Mouse (Mus musculus) Muller cell, postnatal 12 days (primary cell): ENCODE data around the gene Mboat2.

ENCODE experiments used
- DNase-seq: peaks from one replicate; pipeline ENCODE4 v3.0.0-alpha.2; 2015; ENCODE audit errors: inconsistent ontology term

Gene Mboat2

DNA sequence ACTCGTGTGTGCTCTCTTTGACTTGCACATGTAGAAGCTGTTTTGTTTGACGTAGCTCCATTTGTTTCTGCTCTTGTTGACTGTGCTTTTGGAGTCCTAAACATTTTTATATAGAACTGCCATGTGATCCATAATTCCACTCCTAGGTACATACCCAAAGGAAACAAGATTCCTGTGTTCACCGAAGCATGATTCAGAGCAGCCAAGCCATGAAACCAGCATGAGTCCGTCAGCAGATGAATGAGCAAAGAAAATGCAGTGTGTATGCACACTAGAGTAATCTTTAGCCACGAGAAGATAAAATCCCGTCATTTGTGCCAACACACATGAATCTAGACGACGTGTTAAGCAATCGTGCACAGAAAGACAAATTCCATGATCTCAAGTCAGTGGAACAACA is 67.5 kb downstream of the Mboat2 start:
- DNase-seq = peak; percentile 53

- DNase-seq = no peak
Measured at GRCm38 (mm10) chr12:24899636-24900035, 69.0 kb downstream of the Mboat2 start.

- no peak for DNase-seq
Measured at GRCm38 (mm10) chr12:24902736-24903135, 72.1 kb downstream of the Mboat2 start.

DNA sequence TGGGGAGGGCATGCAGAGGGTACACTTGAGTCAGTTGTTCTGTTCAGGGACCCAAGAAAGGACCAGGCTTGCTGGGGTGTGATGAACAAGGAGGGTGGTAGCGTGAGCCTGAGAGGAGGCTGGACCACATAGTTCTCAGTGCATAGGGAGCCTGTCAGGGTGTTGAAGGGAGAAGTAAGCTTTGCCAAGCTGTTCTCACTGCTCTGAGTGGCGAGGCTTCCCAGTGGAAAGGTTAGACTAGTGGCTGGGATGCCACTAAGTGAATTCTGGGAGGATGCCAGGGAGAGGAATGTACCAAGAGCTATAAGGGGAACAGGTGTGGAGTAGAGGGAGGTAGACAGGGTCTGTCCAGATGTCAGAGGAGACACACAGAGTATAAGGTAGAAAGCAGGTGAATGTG is 77.2 kb downstream of the Mboat2 start:
- DNase-seq = no peak

DNA sequence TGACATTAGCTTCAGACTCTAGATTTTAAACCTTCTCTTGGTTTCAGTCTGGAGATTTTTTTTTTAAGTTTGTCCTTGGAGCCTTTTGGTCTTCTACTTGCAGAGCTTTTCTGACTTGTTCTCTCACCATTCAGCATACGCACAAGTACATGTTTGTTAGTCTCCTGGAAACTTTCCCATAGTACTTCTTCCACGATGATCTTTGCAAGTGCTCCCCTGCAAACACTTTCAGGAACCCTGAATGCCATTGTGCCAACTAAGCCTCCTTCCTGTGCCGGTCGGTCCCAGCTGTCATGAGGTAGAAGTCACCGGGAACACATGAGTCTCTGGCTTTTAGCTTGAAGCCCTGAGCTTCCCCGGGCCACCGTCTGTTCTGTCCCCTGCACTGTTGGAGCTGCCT is 79.0 kb downstream of the Mboat2 start:
- no peak for DNase-seq

- no peak for DNase-seq
Measured at GRCm38 (mm10) chr12:24912174-24912573, 81.5 kb downstream of the Mboat2 start.

GRCm38 (mm10) chr12:24912876-24913275 is 82.2 kb downstream of the Mboat2 start:
- DNase-seq = no peak

DNA sequence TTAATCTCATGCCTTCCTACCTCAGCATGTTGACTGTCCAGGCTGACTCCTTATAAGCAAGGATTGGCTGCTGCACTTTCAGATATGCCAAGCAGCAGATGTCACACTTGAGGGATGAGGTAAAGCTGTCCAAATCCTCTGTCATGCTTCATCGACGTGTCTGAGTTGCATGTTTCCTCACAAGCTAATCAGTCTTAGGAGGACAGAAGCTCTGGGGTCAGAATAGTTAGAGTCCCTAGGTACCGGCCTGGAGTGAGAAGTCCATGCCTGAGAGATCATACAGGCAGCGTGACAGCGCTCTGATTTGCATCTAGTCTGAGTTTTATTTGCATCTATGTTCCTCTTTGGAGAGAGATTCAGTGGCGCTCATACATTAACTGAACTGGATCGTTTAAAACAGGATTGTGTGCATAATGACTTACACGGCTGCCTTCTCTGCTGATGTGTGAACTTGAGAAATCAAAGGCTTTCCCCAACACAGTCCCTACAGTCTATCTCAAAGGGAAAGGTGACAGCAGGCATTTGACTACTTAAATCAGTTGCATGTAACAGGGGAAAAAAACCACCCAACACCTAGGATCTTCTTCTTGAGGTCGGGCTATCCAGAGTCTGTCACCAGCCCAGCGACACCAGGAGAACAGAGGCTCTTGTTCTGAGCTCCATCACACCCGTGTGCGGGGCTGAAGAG is 88.0 kb downstream of the Mboat2 start:
- DNase-seq = no peak

DNA sequence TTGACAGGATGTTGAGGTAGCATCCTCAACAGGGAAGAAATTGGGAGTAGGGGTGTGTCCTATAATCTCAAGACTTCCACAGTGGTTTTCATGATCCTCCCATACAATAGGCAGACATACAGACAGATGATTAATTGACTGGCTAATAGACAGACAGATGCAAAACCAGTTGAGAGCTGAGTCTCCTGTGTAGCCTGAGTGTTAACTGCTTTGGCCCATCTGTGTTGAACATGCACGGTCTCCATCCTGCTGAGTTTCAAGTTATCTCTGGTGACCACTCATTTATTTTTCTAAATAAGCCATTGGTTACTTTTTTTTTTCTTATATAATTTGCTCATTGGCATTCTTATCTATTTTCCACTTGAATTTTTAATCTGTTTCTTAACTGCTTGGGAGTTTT is 90.2 kb downstream of the Mboat2 start:
- DNase-seq = no peak

DNA sequence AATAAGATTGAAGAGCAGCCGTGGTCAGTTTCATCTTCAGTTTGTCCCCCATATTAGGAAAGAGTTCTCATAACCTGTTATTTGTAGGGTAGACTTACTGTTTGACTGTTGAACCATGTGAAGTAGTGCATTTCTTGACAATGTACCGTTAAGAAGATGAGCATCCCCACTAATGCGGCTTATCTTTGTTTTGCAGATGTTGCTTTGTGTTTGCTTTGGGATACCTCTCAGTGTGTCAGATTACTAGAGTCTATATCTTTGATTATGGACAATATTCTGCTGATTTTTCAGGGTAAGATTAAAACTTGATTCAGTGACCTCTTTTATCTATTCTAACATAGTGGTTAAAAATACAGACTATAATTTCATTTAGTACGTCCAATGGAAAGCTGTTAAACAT is 93.3 kb downstream of the Mboat2 start:
- no peak for DNase-seq

DNA sequence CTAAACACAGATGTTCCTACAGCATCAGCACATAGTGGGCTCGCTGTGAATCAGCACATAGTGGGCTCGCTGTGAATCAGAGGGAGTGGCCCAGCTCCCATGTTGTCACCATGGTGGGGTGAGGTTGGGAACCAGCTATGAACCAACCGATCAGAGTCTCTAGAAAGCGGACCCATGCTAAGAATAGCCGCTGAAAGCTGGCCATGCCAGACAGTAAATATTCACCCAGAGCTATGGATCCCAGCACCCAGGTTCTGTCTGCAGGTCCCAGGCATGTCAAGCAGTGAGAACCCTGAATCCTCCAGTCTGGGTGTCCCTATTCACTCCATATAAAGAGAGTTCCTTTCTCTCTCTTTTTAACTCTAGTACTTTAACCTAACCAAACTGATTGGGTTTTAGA is 94.6 kb downstream of the Mboat2 start:
- no peak for DNase-seq

DNA sequence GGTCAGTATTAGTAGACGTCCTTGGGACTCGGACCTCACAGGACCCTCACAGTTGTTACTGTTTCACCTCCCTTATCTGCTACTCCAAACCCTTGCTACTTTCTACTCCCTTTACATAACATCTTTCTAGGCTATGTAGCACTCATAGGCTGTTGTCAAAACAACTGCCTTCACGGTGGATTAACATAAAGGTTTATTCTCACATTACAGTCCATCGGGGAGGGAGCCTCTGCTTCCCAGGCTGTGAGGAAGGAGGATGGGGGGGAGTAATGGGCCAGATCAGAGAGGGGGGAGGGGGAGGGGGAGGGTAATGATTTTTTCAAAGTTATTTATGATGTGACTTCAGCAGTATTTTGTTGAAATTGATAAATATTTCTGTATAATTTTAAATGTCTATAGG is 95.0 kb downstream of the Mboat2 start:
- no peak for DNase-seq

DNA sequence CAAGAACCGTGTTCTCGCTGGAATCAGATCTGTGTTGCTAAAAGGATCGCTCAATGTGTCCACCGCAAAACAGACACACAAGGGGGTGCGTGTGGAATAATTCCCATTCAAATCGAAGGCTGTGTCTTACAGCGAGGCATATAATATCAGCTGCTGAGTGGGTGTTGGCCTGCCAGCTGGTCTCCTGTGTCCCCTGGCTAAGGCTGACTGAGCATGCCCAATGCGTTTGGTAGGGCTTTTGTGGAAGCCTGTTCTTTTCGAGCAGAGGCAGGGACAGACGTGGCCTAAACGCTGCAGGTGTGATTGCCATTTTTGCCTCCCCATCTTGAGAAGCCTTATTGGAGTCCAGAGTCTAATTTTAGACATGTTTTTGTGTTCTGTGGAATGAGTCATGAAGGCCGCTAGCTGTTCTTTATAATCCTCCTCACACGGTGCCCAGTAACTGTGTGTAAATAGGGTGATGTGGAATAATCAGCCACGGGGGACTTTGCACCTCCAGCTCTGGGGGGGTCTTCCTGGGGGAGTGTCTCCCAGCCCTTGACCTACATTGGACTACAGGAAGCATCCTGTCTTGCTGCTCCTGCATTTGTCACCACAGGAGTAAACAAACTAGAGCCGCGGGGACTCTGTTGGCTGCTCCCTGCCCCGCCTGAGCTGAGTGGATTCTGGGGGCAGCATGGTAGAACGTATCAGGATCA is 97.5 kb downstream of the Mboat2 start:
- no peak for DNase-seq

DNA sequence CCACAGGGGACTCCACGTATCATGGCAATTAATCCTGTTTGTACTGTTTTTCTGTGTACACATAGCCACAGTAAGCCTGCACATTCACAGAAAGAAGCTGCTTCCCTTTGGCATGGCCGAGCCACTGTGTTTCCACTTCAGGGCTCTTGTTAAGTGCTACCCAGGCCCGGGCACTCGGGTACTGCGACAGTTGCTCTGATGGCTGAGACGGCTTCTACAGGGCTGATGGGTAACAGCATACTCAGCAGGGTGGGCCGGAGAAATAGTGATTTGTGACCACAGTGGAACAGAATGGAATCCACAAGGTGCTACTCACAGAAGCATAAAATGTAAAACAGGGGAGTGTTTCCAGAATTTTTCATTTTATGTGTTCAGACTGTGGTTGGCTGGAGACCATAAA is 98.4 kb downstream of the Mboat2 start:
- DNase-seq = no peak

- DNase-seq = no peak
Measured at GRCm38 (mm10) chr12:24930760-24931159, 100.1 kb downstream of the Mboat2 start.

- no peak for DNase-seq
Measured at GRCm38 (mm10) chr12:24932120-24932519, 101.4 kb downstream of the Mboat2 start.

GRCm38 (mm10) chr12:24933206-24933775 is 102.6 kb downstream of the Mboat2 start:
- no peak for DNase-seq

- no peak for DNase-seq
Measured at GRCm38 (mm10) chr12:24933996-24934395, 103.3 kb downstream of the Mboat2 start.

DNA sequence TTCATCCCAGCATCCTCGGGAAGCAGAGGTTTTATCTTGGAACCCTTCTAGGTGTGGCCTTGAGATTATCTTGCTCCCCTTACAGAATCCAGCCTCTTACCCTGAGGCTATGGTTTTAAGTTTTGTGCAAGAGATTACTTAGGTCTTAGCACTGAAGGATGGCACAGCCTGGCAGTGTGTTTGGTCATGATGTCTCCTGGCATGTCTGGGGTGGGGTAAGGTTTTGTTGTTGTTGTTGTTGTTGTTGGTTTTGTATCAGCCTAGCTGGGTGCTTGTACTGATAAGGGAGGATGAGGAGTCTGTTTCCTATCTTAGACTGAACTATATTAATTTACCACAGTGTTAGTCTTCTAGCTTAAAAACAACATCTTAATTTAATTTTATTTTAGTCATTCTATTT is 105.6 kb downstream of the Mboat2 start:
- DNase-seq = no peak

- no peak for DNase-seq
Measured at GRCm38 (mm10) chr12:24939372-24939771, 108.7 kb downstream of the Mboat2 start.

DNA sequence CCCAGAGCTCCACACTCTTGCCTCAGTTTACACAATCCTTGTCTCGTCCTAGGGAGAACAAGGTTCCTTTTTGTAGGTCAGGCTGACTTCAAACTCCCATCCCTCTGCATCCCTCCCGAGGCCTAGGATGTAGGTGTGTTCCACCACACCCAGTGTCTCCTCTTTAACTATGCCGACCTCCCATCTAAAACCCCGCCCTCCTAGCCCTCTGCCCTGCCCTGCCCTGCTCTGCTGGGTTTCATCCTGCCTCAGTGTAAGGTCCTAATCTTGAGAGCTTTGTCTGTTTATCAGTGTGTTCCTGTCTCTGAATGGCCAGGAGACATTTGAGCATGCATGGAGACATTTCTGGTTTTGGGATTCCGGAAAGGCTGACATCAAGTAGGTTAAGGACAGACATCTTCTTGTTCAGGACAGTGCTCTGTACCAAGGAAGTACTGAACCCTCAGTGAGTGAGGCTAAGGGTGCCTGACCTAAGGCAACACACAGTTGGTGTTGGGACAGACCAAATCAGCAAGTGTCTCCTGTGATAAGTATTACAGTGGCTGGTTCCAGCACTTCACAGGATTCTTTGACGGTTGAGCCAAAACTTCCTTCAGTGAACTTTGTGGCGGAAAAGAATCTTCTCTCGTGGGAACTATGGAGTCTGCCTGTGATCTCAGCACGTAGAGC is 112.1 kb downstream of the Mboat2 start:
- no peak for DNase-seq

DNA sequence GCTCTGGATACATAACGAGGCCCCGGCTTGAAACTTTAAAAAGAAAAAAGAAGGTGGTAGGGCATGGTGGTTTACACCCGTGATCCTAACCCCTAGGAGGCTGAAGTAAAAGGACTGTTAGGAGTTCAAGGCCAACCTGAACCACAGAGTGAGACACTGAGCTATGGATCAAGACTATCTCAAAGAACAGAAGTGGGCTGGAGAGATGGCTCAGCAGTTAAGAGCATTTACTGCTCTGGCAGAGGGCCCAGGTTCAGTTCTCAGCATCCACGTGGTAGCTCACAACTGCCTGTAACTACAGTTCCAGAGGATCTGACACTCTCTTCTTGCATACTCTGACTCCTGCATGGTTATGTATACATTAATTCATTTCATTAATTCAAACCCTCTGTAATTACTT is 112.7 kb downstream of the Mboat2 start:
- DNase-seq = no peak

- DNase-seq = no peak
Measured at GRCm38 (mm10) chr12:24944597-24944996, 113.9 kb downstream of the Mboat2 start.
